Mouse (Mus musculus): ENCODE results near the gene Setd3. TPM values are rescaled to one million over a fixed set of nuclear protein-coding genes. Genes with fewer than 3 reads are reported as not detected.

Setd3 gene
- polyA plus RNA-seq, 1 experiment from 2014 or later, result 85.9 TPM

DNA sequence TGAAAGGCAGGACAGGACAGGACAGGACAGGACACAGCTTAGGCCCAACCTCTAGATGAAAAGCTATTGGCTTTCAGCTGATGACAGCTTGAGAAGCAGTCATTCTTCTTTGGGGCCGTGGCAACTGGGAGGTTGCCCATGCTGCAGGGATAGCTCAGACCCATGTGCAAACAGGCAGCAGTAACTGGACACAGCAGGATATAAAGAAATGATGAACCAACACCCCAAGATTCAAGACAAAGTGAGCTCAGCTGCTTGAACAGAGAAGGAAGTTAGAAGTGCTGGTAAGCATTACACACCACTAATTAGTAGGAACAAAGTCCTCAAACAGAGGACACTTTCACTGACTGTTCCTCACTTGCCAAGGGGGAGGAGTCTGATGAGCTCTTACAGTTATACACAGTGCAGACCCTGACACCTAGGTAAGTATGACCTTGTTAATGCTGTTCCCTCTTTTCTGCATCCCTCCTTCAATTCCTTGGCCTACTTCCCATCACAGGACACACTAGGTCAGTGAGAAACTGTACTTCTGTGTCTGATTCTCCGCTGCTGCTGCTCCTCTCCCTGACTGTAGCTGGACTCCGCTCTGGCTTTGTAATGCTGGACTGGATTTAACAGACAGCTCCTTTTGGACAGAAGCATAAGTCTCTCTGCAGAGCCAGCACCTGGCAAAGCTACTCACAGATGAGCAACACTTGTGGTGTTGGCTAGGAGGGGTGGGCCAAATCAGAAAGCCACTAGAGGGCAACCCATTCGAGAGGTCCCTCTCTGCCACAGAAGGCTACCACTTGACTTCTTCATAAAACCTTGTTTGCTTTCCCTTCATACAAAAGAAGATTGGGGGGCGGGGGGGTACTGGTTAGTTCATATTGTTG lies 35.3 kb downstream of the Setd3 start:
- ATAC-seq (no peak), DNase-seq (ENCODE audit: low spot score) (no peak)
- Histone ChIP-seq H3K4me1 (ENCODE audit: control insufficient read depth, insufficient read depth, low read length) (no peaks in the 10 kb centered on the region), H3K9ac (ENCODE audit: low read length) (no peak overlapping the region), H3K27me3 (replicated peaks; ENCODE audit: control insufficient read depth, insufficient read depth, low read length) (no peaks in the 10 kb centered on the region), H3K27ac (ENCODE audit: low read depth, low read length) (no peak overlapping the region), H3K9me3 (replicated peaks; ENCODE audit: control insufficient read depth, low read length) (no peaks in the 10 kb centered on the region), H3K36me3 (ENCODE audit: control insufficient read depth, insufficient read depth, low read length) (peaks cover 9% of the 10 kb centered on the region; the same call in 1 of the 2 replicates), H3K4me3 (ENCODE audit: low read depth, low read length) (no peak overlapping the region), H3K4me2 (ENCODE audit: low read length) (no peak overlapping the region)
- WGBS, result 88% methylated on average over 5 of the region's 5 CpGs

DNA sequence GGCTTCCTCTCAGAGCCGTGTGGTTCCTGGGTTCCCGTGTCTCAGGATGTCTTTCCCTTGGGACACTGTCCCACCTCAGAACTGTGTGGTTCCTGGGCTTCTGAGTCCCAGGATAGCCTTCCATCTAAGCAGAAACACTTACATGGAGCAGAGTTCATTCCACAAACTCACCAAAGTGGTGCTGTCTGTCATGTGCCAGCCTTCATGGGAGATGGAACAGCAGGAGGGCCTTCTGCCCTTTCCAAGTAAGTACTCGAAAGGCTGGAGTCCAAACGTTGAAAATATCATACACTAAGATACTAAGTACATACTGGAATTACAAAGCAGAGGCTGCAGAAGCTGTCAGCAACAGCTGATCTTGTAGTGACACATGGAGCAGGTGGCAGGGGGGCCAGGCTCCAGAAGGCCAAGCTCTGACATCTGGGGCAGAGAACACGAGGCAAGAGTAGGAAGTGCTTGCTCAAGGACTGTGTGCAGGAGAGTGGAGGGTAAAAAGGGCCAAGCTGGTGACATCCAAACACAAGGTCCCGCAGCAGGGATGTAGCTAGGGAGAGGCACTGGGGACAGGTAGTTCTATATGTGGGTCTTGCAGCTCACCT lies 43.4 kb downstream of the Setd3 start:
- no peak overlapping the region for H3K9ac ChIP-seq (ENCODE audit: low read length)
- 86% methylated on average over 6 of the region's 6 CpGs for WGBS
- H3K27me3 ChIP-seq (replicated peaks; ENCODE audit: control insufficient read depth, insufficient read depth, low read length), result no peaks in the 10 kb centered on the region
- ATAC-seq, result no peak
- no peak overlapping the region for H3K4me2 ChIP-seq (ENCODE audit: low read length)
- H3K36me3 ChIP-seq (ENCODE audit: control insufficient read depth, insufficient read depth, low read length), result peaks cover 11% of the 10 kb centered on the region; the same call in 1 of the 2 replicates
- no peak for DNase-seq (ENCODE audit: low spot score)
- no peaks in the 10 kb centered on the region; the same call in 1 of the 2 replicates for H3K4me1 ChIP-seq (ENCODE audit: control insufficient read depth, insufficient read depth, low read length)
- no peak overlapping the region for H3K4me3 ChIP-seq (ENCODE audit: low read depth, low read length)
- H3K27ac ChIP-seq (ENCODE audit: low read depth, low read length), result no peak overlapping the region
- H3K9me3 ChIP-seq (replicated peaks; ENCODE audit: control insufficient read depth, low read length), result no peaks in the 10 kb centered on the region

DNA sequence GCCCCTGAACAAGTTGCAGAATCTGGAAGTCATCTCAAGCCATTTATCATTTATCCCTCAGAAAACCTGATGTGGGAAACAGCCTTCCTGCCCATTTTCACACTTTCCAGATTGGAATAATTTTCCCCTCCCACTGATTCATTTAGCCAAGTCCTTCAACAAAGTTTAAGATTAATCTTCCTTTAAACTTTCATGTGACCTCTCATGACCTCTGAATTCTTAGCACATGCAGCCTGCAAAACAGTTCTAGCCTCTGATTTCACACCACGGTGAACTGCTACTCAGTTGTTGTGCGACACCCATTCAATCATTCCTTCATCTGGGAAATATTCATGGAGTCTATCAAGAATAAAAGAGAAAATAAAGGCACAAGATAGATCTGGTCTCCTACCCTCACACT lies 45.9 kb downstream of the Setd3 start:
- WGBS, result 94% methylated on average over 2 of the region's 2 CpGs
- no peak for ATAC-seq
- peaks cover 16% of the 10 kb centered on the region; the same call in 1 of the 2 replicates for H3K36me3 ChIP-seq (ENCODE audit: control insufficient read depth, insufficient read depth, low read length)
- DNase-seq (ENCODE audit: low spot score), result no peak
- no peak overlapping the region for H3K27ac ChIP-seq (ENCODE audit: low read depth, low read length)
- no peaks in the 10 kb centered on the region for H3K27me3 ChIP-seq (replicated peaks; ENCODE audit: control insufficient read depth, insufficient read depth, low read length)
- no peak overlapping the region for H3K4me2 ChIP-seq (ENCODE audit: low read length)
- H3K9ac ChIP-seq (ENCODE audit: low read length), result no peak overlapping the region
- H3K9me3 ChIP-seq (replicated peaks; ENCODE audit: control insufficient read depth, low read length), result no peaks in the 10 kb centered on the region
- H3K4me3 ChIP-seq (ENCODE audit: low read depth, low read length), result no peak overlapping the region
- no peaks in the 10 kb centered on the region; the same call in 1 of the 2 replicates for H3K4me1 ChIP-seq (ENCODE audit: control insufficient read depth, insufficient read depth, low read length)

DNA sequence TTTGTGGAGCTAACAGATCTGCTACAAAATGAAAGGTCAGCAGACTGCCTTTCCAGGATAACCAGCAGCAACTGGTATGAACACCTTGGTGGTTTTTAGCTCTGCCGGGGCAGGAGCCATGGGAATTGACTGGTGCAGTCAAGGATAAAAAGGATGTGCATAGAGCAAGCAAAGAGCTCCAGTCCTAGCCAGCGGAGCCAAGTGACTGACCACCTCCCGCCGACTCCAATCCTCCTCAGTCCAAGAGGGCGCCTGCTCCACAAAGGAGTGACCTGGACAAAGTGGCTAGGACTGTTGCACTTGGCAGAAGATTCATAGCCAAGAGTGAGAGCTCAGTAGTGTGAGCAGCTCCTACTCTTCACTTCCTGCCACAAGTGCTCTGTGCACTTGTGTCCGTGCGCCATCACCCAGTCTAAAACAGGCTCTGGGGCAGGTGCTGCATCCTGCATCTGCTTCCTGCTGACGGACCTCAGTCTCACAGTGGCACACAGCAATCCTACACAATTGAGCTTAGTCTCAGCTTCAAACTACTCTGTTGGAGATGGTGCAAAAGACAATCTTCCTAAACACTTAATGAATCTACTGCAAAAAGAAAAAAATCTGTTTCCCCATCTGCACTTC lies 46.6 kb downstream of the Setd3 start:
- DNase-seq (ENCODE audit: low spot score) (no peak), ATAC-seq (no peak)
- H3K27me3 ChIP-seq (replicated peaks; ENCODE audit: control insufficient read depth, insufficient read depth, low read length), result no peaks in the 10 kb centered on the region
- no peaks in the 10 kb centered on the region; the same call in 1 of the 2 replicates for H3K4me1 ChIP-seq (ENCODE audit: control insufficient read depth, insufficient read depth, low read length)
- 88% methylated on average over 8 of the region's 8 CpGs for WGBS
- no peaks in the 10 kb centered on the region for H3K9me3 ChIP-seq (replicated peaks; ENCODE audit: control insufficient read depth, low read length)
- H3K4me3 ChIP-seq (ENCODE audit: low read depth, low read length), result no peak overlapping the region
- H3K27ac ChIP-seq (ENCODE audit: low read depth, low read length), result no peak overlapping the region
- H3K9ac ChIP-seq (ENCODE audit: low read length), result no peak overlapping the region
- H3K36me3 ChIP-seq (ENCODE audit: control insufficient read depth, insufficient read depth, low read length), result peaks cover 20% of the 10 kb centered on the region; the same call in 1 of the 2 replicates
- H3K4me2 ChIP-seq (ENCODE audit: low read length), result no peak overlapping the region

DNA sequence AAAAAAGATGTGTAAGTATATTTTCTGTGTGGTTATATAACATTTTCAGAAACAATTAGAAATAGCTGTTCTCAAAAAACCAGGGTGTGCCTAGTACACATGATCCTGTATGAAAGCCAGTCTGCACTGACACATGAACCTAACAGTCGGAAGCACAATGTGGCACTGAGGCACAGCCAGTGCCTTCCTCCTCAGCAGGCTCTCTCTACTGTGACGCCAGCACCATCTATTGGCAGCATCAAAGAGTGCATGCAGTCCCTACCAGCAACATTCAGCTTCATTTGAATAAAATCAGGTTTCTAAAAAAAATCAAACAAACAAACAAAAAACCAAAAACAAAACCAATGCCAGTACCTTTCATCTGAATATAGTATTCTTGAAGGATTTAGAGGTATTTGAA lies 57.8 kb downstream of the Setd3 start:
- DNase-seq (ENCODE audit: low spot score), result peak; percentile 90
- ATAC-seq, result peak; percentile 79
- H3K4me2 ChIP-seq (ENCODE audit: low read length), result no peak overlapping the region
- no peaks in the 10 kb centered on the region for H3K27me3 ChIP-seq (replicated peaks; ENCODE audit: control insufficient read depth, insufficient read depth, low read length)
- no peaks in the 10 kb centered on the region for H3K9me3 ChIP-seq (replicated peaks; ENCODE audit: control insufficient read depth, low read length)
- peaks cover 5% of the 10 kb centered on the region; the same call in 1 of the 2 replicates for H3K36me3 ChIP-seq (ENCODE audit: control insufficient read depth, insufficient read depth, low read length)
- H3K4me1 ChIP-seq (ENCODE audit: control insufficient read depth, insufficient read depth, low read length), result peaks cover 8% of the 10 kb centered on the region; the same call in 1 of the 2 replicates
- H3K9ac ChIP-seq (ENCODE audit: low read length), result no peak overlapping the region
- WGBS, result 3% methylated on average over 2 of the region's 2 CpGs
- H3K27ac ChIP-seq (ENCODE audit: low read depth, low read length), result no peak overlapping the region
- H3K4me3 ChIP-seq (ENCODE audit: low read depth, low read length), result no peak overlapping the region

DNA sequence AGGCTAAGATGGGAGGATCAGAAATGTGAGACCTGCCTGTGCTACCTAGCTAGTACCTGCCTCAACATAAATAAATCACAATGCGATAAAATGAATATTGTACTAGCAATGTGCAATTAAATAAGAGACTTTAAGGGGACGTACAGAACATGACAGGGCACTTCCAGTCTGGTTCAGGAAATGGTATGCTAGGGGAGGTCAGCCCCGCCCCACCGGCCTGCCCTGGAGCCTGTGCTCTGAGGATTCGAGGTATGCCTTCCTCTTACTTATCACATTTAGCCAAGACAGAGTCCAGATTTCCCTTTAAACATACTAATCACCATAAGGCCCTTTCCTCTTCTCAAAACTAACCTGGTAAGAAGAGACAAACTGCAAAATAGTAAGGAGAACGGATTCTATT lies 58.7 kb downstream of the Setd3 start:
- peaks cover 11% of the 10 kb centered on the region for H3K36me3 ChIP-seq (ENCODE audit: control insufficient read depth, insufficient read depth, low read length)
- H3K4me1 ChIP-seq (ENCODE audit: control insufficient read depth, insufficient read depth, low read length), result peaks cover 8% of the 10 kb centered on the region; the same call in 1 of the 2 replicates
- DNase-seq (ENCODE audit: low spot score) (no peak), ATAC-seq (no peak)
- no peak overlapping the region for H3K9ac ChIP-seq (ENCODE audit: low read length)
- H3K4me2 ChIP-seq (ENCODE audit: low read length), result no peak overlapping the region
- H3K9me3 ChIP-seq (replicated peaks; ENCODE audit: control insufficient read depth, low read length), result no peaks in the 10 kb centered on the region
- 91% methylated on average over 6 of the region's 6 CpGs for WGBS
- no peak overlapping the region for H3K4me3 ChIP-seq (ENCODE audit: low read depth, low read length)
- no peaks in the 10 kb centered on the region for H3K27me3 ChIP-seq (replicated peaks; ENCODE audit: control insufficient read depth, insufficient read depth, low read length)
- no peak overlapping the region for H3K27ac ChIP-seq (ENCODE audit: low read depth, low read length)

DNA sequence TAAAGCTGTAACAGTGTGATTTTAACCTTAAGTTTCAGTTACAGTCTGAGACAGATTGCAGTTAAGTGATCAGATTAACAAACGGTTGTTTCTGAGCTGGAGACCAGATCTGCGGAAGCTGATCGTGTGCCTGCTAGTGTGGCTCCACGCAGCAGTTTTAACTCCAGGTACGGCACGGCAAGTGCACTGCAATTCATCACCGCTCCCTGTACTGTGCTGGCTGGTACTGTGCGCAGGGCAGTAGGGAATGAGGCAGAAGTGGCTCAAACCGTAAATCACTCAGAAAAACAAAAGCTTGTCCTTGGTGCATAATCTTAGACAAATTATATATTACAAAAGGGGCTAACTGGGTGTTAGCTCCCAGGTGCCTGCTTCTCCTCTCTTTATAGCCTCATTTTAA lies 59.2 kb downstream of the Setd3 start:
- no peaks in the 10 kb centered on the region for H3K27me3 ChIP-seq (replicated peaks; ENCODE audit: control insufficient read depth, insufficient read depth, low read length)
- peaks cover 8% of the 10 kb centered on the region; the same call in 1 of the 2 replicates for H3K4me1 ChIP-seq (ENCODE audit: control insufficient read depth, insufficient read depth, low read length)
- no peak overlapping the region for H3K9ac ChIP-seq (ENCODE audit: low read length)
- ATAC-seq (no peak), DNase-seq (ENCODE audit: low spot score) (no peak)
- H3K9me3 ChIP-seq (replicated peaks; ENCODE audit: control insufficient read depth, low read length), result no peaks in the 10 kb centered on the region
- WGBS, result 86% methylated on average over 9 of the region's 9 CpGs
- no peak overlapping the region for H3K4me2 ChIP-seq (ENCODE audit: low read length)
- H3K4me3 ChIP-seq (ENCODE audit: low read depth, low read length), result no peak overlapping the region
- H3K27ac ChIP-seq (ENCODE audit: low read depth, low read length), result no peak overlapping the region
- H3K36me3 ChIP-seq (ENCODE audit: control insufficient read depth, insufficient read depth, low read length), result peaks cover 12% of the 10 kb centered on the region

DNA sequence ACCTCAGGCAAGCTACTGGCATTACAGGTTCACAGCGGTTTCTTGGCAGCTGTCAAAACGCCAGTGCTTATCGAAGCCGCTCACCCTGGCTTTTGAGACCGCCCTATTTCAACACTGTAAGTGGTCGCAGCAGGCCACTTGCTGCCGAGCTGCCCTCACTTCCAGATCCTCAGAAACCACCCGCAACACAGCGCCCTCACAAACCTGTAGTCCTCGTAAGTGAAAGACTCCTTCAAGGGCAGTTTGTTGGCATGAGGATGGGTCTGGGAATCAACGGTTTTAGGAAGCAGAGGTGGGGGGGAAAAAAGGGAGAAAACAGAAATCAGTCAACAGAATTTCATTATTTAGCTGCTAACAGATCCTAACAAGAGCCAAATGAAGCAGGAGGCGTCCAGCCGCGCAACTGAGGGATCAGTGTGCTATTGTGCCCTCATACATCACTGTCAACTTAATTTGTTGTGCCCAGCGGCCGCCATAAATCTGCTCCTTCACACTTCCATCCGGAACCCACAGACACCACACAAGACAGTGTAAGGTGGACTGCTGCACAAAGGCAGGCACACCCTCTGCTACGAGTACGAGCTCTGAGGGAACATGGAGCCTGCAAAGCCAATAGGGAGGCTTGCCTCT lies 60.1 kb downstream of the Setd3 start:
- 26% methylated on average over 19 of the region's 19 CpGs for WGBS
- peak; percentile 46 for DNase-seq (ENCODE audit: low spot score)
- Histone ChIP-seq H3K27me3 (replicated peaks; ENCODE audit: control insufficient read depth, insufficient read depth, low read length) (no peaks in the 10 kb centered on the region), H3K9ac (ENCODE audit: low read length) (no peak overlapping the region; the same call in none of the 2 replicates), H3K36me3 (ENCODE audit: control insufficient read depth, insufficient read depth, low read length) (peaks cover 12% of the 10 kb centered on the region), H3K4me2 (ENCODE audit: low read length) (peak overlapping the region; percentile 12), H3K4me3 (ENCODE audit: low read depth, low read length) (no peak overlapping the region), H3K9me3 (replicated peaks; ENCODE audit: control insufficient read depth, low read length) (no peaks in the 10 kb centered on the region), H3K27ac (ENCODE audit: low read depth, low read length) (no peak overlapping the region), H3K4me1 (ENCODE audit: control insufficient read depth, insufficient read depth, low read length) (peaks cover 8% of the 10 kb centered on the region; the same call in 1 of the 2 replicates)
- ATAC-seq, result peak; percentile 48; the same call in 1 of the 2 replicates

Data from forebrain, embryonic 14.5 days (tissue).